Mouse (Mus musculus): Measurements from ENCODE around the gene Gpm6b.

Gene Gpm6b

GRCm38 (mm10) chrX:166358955-166359354 is 120.2 kb downstream of the Gpm6b start:
- DNase-seq: no peak

- DNase-seq: no peak
These were observed 121.3 kb downstream of the Gpm6b start for GRCm38 (mm10) chrX:166359927-166360440.

- DNase-seq: no peak
These were observed 121.7 kb downstream of the Gpm6b start for GRCm38 (mm10) chrX:166360455-166360854.

- no peak for DNase-seq
These were observed 126.9 kb downstream of the Gpm6b start for GRCm38 (mm10) chrX:166365458-166366213.

- no peak for DNase-seq
These were observed 138.1 kb downstream of the Gpm6b start for GRCm38 (mm10) chrX:166376681-166377328.

GRCm38 (mm10) chrX:166378652-166379051 is 139.9 kb downstream of the Gpm6b start:
- DNase-seq: no peak

- no peak for DNase-seq
These were observed 144.9 kb downstream of the Gpm6b start for GRCm38 (mm10) chrX:166383606-166384005.

GRCm38 (mm10) chrX:166384935-166385334 is 146.2 kb downstream of the Gpm6b start:
- no peak for DNase-seq

GRCm38 (mm10) chrX:166386656-166387055 is 147.9 kb downstream of the Gpm6b start:
- DNase-seq: no peak

- DNase-seq: no peak
These were observed 155.0 kb downstream of the Gpm6b start for GRCm38 (mm10) chrX:166393753-166394152.

- DNase-seq: no peak
These were observed 169.2 kb downstream of the Gpm6b start for GRCm38 (mm10) chrX:166407865-166408264.

- peak in 1 of 2 experiments; percentile 12 for DNase-seq
These were observed 177.5 kb downstream of the Gpm6b start for GRCm38 (mm10) chrX:166416196-166416595.

- DNase-seq: no peak
These were observed 196.1 kb downstream of the Gpm6b start for GRCm38 (mm10) chrX:166434812-166435211.
